Mouse (Mus musculus): ENCODE measurements around the gene Pik3r4. TPM values are rescaled to one million over a fixed set of nuclear protein-coding genes. Genes with fewer than 3 reads are reported as not detected.

The Pik3r4 gene
- total RNA-seq, 2 experiments from 2014 or later, result 13.4 to 22.1 TPM

DNA sequence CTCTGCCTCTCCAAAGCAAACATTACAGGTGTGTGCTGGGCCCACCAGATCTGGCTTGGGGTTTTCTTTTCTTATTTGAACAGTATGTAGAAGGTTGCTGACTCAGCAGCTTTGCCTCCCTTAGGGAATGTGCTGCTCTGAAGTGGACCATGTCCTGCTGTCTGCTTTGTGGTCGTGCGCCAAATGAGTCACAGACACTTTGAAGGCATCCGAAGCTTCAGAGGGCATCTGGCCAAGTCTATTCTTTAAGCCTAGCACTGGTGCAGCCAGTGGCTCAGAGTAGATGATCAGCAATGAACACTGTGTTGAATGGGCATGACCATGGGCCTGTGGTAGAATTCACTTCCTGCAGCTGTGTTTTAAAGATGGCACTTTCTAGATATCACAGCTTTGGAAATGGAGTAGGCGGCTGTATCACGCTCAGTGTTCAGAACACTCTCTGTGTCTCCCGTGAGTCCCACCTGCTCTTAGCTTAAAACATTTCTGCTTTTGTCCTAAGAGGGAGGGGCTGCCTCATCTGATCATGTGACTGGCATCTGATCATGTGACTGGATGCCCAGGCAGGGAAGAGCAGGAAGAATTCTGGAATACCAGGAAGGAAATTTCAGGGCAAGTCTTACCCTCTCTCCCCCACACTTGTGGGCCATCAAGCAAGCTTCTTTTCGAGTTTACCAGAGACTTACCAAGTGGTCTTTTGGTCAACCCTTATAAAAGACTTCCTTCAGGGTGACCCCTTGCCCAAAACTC, 54.2 kb downstream of the Pik3r4 start:
- no peak for ATAC-seq (ENCODE audit: poor library complexity, severe bottlenecking)

DNA sequence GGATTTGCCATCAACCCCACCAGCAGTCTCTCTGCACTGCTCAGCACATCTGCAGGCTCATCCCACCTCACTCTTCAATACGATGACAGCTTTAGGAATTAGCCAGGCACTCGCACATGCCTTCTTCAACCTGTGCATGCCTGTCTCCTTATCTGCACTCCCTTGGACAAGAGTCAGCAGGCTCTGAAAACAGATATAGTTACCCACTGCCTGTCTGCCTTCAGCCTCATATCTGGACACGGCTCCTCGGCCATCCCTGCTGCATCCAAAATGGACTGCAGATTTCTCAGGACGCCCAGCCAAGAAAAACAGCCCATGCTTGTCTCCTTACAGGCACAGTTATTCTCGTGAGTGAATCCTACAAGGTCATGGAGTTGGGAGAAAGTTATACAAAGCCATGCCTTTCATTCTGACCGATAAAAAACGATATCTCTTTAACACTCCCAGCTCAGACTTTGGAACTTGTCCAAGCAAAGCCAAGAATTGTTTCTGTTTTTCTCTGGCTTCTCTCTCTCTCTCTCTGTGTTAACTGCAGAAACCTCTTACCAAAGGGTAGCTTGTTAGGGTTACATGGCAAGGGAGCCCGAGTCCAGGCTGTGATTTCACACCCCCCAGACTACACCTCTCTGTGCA, 55.1 kb downstream of the Pik3r4 start:
- ATAC-seq (ENCODE audit: poor library complexity, severe bottlenecking), result no peak

DNA sequence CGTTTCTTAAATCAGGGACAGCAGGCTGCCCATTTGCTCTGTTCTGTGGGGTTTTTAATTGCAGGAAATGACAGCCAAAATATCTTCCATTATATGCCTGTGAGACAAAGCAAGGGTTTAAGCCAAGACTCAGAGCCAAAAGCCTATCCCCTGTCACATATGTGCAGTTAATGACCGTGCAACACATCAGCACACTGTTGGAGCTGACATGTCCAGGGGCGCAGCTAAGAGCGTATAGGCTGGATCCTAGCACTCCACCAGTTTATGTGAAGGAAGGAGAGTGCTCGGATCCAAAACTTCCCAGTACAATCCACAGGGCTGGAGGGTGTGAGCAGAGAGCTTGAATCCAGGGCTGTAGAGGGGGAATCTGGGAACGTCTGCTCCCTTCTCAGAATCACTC, 57.9 kb downstream of the Pik3r4 start:
- ATAC-seq (ENCODE audit: poor library complexity, severe bottlenecking), result no peak

DNA sequence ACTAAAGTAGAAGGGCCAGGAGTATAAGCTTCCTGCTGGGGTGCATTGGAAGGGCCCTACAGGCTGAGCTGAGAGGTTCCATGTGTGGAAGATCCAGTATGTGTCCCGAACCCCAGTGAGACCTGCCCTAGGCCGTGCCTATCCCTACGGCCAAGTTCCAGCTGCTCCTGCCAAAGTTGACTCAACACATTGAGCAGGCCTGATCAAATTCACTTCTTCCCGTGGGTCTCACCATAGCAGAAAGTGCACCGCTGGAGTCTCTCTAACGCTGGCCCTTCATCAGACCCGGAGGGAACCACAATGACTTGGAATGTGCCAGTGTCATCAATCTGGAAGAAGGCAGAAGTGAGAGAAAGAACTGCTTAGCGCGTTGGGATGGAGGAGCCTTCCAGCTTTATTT, 59.2 kb downstream of the Pik3r4 start:
- ATAC-seq (ENCODE audit: poor library complexity, severe bottlenecking), result no peak

DNA sequence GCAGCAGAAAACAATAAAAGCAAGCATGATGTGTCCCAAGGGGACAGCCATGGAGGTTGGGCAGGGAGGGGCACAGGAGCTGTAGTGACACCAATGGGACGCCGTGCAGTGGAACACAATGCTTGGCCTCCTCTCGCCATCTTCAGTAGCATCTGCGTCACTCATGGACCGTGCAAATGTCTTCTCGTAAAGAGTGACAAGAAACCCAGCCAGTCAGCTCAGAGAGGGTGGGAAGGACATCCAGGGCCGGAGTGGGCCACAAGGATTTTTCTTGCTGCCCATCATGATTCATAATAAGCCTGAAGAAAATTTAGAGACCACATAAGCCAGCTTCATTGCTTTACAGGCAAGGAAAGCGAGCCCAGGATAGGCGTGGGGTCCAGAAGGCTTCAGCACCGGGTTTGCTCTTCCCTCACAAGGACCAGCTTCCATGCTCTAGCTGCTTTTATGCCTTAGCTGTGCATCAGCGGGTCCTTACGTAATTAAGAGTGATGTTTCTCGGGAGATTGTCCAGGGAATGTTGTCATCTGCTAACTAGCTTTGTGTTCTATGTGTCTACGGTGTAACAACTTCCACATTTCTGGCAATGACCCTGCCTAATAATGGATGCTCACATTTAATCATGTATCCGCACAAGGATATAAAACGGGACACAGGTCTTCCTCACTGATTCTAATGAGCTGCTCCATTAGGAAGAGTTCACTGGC, 61.6 kb downstream of the Pik3r4 start:
- no peak for ATAC-seq (ENCODE audit: poor library complexity, severe bottlenecking)

DNA sequence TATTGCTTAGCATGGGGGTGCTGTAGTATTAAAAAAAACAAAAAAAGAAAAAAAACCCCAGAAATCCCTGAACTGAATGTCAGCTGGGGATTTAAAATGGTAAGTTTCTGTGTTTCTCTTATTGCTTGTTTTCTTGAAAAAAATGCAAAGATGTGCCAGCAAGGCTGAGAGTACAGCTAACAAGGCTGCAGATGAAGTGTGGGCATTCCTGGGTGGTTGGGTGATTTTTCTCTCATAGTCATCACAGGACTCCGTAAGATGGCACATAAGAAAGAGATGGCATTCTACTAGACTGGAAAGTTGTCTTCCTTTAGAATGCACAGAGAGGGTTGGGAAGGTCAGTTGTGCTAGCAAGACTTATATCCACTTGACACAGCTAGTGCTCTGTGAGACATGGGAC, 62.2 kb downstream of the Pik3r4 start:
- no peak for ATAC-seq (ENCODE audit: poor library complexity, severe bottlenecking)

DNA sequence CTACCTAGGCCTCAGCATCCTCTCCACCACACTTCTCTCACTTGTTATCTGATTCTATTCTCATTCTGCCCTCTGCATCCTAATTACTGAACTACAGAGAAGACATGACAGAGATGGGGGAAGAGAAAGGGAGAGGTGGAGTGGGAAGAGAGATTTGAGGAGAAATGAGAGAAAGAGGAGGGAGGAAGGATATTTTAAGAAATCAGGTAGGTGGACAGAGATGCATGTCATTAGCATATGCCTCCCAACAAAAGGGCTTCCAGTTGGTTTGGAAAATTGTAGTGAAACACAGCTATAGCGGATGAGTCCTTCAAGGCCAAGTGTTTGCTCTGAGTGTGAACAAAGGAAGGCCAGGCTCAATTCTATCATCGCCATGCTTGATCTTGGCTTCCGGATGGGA, 69.3 kb downstream of the Pik3r4 start:
- ATAC-seq (ENCODE audit: poor library complexity, severe bottlenecking), result no peak

DNA sequence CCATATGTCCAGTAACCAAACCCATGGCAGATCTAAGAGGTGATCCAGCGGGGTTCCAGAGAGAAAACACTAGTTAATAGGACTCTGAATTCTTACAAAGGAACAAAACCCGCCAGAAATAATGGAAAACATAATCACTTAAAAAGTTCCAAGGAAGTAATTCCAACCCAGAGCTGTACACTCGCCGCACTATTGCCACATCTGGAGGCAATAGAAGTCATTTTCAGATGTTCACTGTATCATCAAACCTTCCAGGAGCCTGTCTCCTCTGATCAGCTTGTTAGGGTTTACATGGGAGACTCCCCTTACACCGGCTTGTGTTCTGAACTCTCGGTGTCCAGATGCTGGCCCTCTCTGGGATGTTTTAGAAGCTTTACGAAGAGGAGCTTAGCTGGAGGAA, 76.6 kb downstream of the Pik3r4 start:
- no peak for ATAC-seq (ENCODE audit: poor library complexity, severe bottlenecking)

DNA sequence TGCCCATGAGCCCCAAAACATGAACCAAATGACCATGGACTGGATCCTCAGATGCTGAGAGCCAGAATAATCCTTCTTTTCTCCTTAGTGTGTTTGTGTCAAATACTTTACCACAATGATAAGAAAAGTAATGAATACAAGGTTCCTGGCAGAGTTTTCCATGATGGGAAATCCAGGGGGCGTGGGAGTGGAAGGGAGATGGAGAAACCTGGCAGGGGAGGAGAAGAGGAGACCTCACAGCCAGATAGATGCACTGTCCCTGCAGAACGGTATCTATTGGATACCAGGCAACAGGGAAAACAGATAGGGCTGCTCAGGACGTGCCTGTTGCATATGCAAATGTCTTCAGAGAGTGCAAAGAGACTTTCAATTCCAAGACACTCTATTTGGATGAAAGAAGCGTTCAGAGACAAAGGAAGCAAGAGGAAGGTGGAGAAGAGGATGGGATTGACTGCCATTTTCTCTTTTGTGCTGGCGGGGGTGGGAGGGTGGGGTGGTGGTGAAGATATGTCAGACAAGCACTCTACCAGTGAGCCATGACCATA, 77.1 kb downstream of the Pik3r4 start:
- no peak for ATAC-seq (ENCODE audit: poor library complexity, severe bottlenecking)

DNA sequence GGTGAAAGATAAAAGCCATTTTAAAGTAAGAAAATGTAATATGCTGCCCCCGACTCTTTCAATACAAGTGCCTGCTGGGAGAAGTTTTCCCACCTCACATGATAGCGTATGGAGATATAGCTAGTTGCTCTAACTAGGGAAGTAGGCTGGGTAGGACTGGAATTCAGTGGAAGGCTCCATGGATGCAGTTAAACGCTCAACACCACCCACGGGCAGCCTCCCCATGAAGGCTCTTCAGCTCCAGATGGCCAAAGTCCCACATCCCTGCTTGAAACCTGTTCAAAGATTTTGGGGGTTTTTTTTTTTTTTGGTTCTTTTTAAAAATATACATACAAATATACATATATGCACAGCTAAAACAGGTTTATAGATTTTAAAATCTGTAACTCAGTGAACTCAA, 77.7 kb downstream of the Pik3r4 start:
- ATAC-seq (ENCODE audit: poor library complexity, severe bottlenecking), result no peak

DNA sequence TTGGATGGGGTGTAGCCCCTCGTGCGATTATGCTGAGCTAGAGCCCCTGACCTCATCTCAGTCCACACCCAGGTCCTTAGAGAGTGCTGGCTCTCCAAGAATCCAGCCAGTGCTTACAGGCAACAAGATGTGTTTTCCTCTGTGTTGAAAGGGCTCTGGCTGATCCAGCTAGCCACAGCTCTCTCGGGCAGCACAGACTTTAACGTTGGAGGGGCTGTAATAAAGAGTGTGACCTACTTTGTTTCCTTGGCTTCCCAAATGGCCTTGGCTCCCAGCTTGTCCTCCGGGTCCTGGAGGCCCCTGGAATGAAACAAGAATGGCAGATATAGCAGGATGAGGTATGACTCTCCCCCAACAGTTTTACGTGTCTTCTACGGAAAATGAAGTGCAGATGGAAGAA, 89.2 kb downstream of the Pik3r4 start:
- no peak for ATAC-seq (ENCODE audit: poor library complexity, severe bottlenecking)

DNA sequence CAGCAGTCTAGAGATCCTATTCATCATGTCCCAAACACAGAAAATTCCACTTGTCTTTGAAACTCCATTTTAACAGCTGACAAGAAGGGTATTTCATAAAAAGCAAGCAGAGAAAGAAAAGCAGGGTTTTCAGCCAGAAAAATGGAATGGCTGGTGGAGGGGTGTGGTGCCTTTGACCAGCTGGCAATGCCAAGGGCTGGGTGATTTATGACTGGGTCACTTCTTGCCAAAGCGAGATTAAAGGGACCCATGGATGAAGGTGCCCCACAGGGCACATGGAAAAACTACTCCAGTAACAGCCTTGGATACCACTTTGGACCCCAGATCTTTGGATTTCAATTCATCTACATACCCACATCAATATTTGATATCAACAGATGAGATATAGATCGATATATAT, 91.9 kb downstream of the Pik3r4 start:
- ATAC-seq (ENCODE audit: poor library complexity, severe bottlenecking), result no peak

DNA sequence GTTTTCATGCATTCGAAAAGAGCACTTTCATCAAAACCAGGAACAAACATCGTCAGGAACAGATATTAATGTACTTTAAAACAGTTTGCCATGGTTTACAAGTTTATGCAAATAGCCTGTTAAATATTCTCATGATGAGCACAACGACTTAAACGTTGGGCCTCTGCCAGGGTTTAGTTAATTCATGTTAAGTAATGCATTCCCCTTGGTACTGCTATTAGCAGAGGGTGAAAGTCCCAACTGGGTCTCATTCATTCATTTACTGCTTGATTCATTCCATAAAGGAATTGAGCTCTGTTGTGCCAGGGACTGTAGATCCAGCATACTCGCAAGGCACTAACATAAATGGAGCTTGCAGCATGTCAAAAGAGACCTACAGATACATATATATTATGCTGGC, 92.4 kb downstream of the Pik3r4 start:
- no peak for ATAC-seq (ENCODE audit: poor library complexity, severe bottlenecking)

Other genes with a start within 250 kb of the Pik3r4 start
- 12.1 and 15.8 TPM in 2 replicates for gene Aste1, start 247.6 kb upstream of the Pik3r4 start, total RNA-seq (2015)
- 6.0 and 7.8 TPM in 2 replicates for gene Aste1, start 247.6 kb upstream of the Pik3r4 start, total RNA-seq (2017)
- gene Nek11, start 247.5 kb upstream of the Pik3r4 start, total RNA-seq (2015), result 0.11 TPM in 1 of 2 replicates, not detected in the other
- not detected in 2 replicates for gene Nek11, start 247.5 kb upstream of the Pik3r4 start, total RNA-seq (2017)
- gene Atp2c1, start 115.7 kb upstream of the Pik3r4 start, total RNA-seq (2015), result 65.5 and 71.0 TPM in 2 replicates
- gene Atp2c1, start 115.7 kb upstream of the Pik3r4 start, total RNA-seq (2017), result 159 and 166 TPM in 2 replicates
- not detected in 2 replicates for gene Col6a6, start 185.2 kb downstream of the Pik3r4 start, total RNA-seq (2015)
- not detected in 2 replicates for gene Col6a6, start 185.2 kb downstream of the Pik3r4 start, total RNA-seq (2017)